Mouse (Mus musculus): ENCODE data around the gene Zfp60.
"Not testable (repeated sequence)": the region's sequence is repeated elsewhere in the genome, so short reads cannot be mapped to it uniquely, and the experiment has no call there.

The Zfp60 gene

GRCm38 (mm10) chr7:27789306-27789705, 58.1 kb downstream of the Zfp60 start:
- DNase-seq (ENCODE audit: extremely low read depth, low read depth, low spot score) = no peak

- not testable (repeated sequence) for DNase-seq (ENCODE audit: extremely low read depth, low read depth, low spot score)
These were observed 62.7 kb downstream of the Zfp60 start for GRCm38 (mm10) chr7:27793865-27794264.

GRCm38 (mm10) chr7:27794566-27794965, 63.4 kb downstream of the Zfp60 start:
- DNase-seq (ENCODE audit: extremely low read depth, low read depth, low spot score) = no peak

GRCm38 (mm10) chr7:27797906-27798811, 67.0 kb downstream of the Zfp60 start:
- no peak for DNase-seq (ENCODE audit: extremely low read depth, low read depth, low spot score)

GRCm38 (mm10) chr7:27801137-27801536, 69.9 kb downstream of the Zfp60 start:
- no peak for DNase-seq (ENCODE audit: extremely low read depth, low read depth, low spot score)

GRCm38 (mm10) chr7:27802986-27803385, 71.8 kb downstream of the Zfp60 start:
- no peak for DNase-seq (ENCODE audit: extremely low read depth, low read depth, low spot score)

All from fat pad, adult 2 months (tissue).